Mouse (Mus musculus) liver, adult 2 months (tissue): Measurements from ENCODE around the gene Jun. TPM values are rescaled to one million over a fixed set of nuclear protein-coding genes. Genes with fewer than 3 reads are reported as not detected.

ENCODE experiments used
- DNase-seq: peaks from one replicate; pipeline ENCODE4 v3.0.0-alpha.2; 2011; ENCODE audit warnings: low read depth, low spot score; ENCODE audit errors: extremely low read depth
- H3K27ac ChIP-seq: fragments of 200-500 bp; replicated peaks from 2 replicates; pipeline ENCODE4 v1.5.1; 2012; ENCODE audit warnings: low read depth, mild to moderate bottlenecking, control low read depth, inconsistent platforms, low read length; ENCODE audit not compliant: insufficient read depth
- H3K27me3 ChIP-seq: fragments of 200-500 bp; 2 replicates; pipeline ENCODE4 v1.6.1; 2012; ENCODE audit warnings: mild to moderate bottlenecking, moderate library complexity, low read length, inconsistent platforms; ENCODE audit not compliant: control insufficient read depth, insufficient read depth
- H3K36me3 ChIP-seq: fragments of 200-500 bp; 2 replicates; pipeline ENCODE4 v1.6.1; 2012; ENCODE audit warnings: low read length, inconsistent platforms; ENCODE audit not compliant: control insufficient read depth, insufficient read depth
- H3K4me1 ChIP-seq: fragments of 200-500 bp; 2 replicates; pipeline ENCODE4 v1.6.1; 2011; ENCODE audit warnings: low read length; ENCODE audit not compliant: control insufficient read depth, insufficient read depth
- H3K4me3 ChIP-seq: fragments of 200-500 bp; 2 replicates; pipeline ENCODE4 v1.5.1; 2011; ENCODE audit warnings: low read depth, mild to moderate bottlenecking, control low read depth, low read length, moderate library complexity; ENCODE audit not compliant: insufficient read depth
- H3K79me2 ChIP-seq: fragments of 200-500 bp; 2 replicates; pipeline ENCODE4 v1.6.1; 2012; ENCODE audit warnings: inconsistent platforms, mild to moderate bottlenecking, low read length, moderate library complexity; ENCODE audit not compliant: control insufficient read depth, insufficient read depth
- H3K9ac ChIP-seq: fragments of 200-500 bp; 2 replicates; pipeline ENCODE4 v1.6.1; 2012; ENCODE audit warnings: low read depth, mild to moderate bottlenecking, control low read depth, inconsistent platforms, low read length
- CTCF ChIP-seq: fragments of 200-500 bp; IDR thresholded peaks from 2 replicates; pipeline ENCODE4 v1.5.1; 2011; ENCODE audit warnings: low read depth, low read length, control low read depth
- POLR2A ChIP-seq: fragments of 200-500 bp; IDR thresholded peaks from 2 replicates; pipeline ENCODE4 v1.6.1; 2011; ENCODE audit warnings: low read length, control low read depth; ENCODE audit not compliant: insufficient read depth; ENCODE audit errors: extremely low read depth
- WGBS: fragments of 180-500 bp; shearing (Covaris S2); methylation state at CpG from one replicate; pipeline ENCODE4 v1.1.7; 2018; 5-methylcytosine and 5-hydroxymethylcytosine counted together
- polyA plus RNA-seq: library from polyadenylated mRNA; depleted of rRNA; stranded (reverse); fragments of >200 nt; gene quantifications from 2 replicates; pipeline ENCODE4 v1.2.3, GENCODE M21; 2012
- total RNA-seq: library from RNA; depleted of rRNA; stranded (reverse); fragments of >200 nt; gene quantifications from 2 replicates; pipeline ENCODE4 v1.2.3, GENCODE M21; 2014

Gene Jun
- total and polyA plus RNA-seq, 2 experiments, result 3.7 to 5.7 TPM

GRCm38 (mm10) chr4:95073214-95073750 is 21.3 kb upstream of the Jun start:
- no peaks in the 10 kb centered on the region for H3K4me1 ChIP-seq
- 91% methylated on average over 10 of the region's 10 CpGs for WGBS
- no peak overlapping the region for H3K4me3 ChIP-seq
- TF ChIP-seq CTCF (no peak), POLR2A (no peak)
- no peak overlapping the region for H3K9ac ChIP-seq
- no peaks in the 10 kb centered on the region for H3K79me2 ChIP-seq
- H3K27ac ChIP-seq, result no peak overlapping the region
- no peaks in the 10 kb centered on the region for H3K36me3 ChIP-seq
- DNase-seq, result no peak
- no peaks in the 10 kb centered on the region for H3K27me3 ChIP-seq

- Histone ChIP-seq H3K4me1 (no peaks in the 10 kb centered on the region), H3K9ac (no peak overlapping the region), H3K27ac (no peak overlapping the region), H3K36me3 (no peaks in the 10 kb centered on the region), H3K4me3 (no peak overlapping the region), H3K79me2 (no peaks in the 10 kb centered on the region), H3K27me3 (no peaks in the 10 kb centered on the region)
- WGBS, result 77% methylated on average over 5 of the region's 5 CpGs
- DNase-seq, result no peak
- no peak for TF ChIP-seq POLR2A
- TF ChIP-seq CTCF, result no peak
Measured at GRCm38 (mm10) chr4:95070407-95070806, 18.4 kb upstream of the Jun start.

- Histone ChIP-seq H3K79me2 (no peaks in the 10 kb centered on the region), H3K4me1 (no peaks in the 10 kb centered on the region), H3K27ac (no peak overlapping the region), H3K36me3 (no peaks in the 10 kb centered on the region), H3K9ac (no peak overlapping the region), H3K27me3 (no peaks in the 10 kb centered on the region), H3K4me3 (no peak overlapping the region)
- TF ChIP-seq POLR2A (no peak), CTCF (no peak)
- DNase-seq, result no peak
- 87% methylated on average over 8 of the region's 8 CpGs for WGBS
Measured at GRCm38 (mm10) chr4:95068045-95068948, 16.3 kb upstream of the Jun start.

GRCm38 (mm10) chr4:95063609-95064210 is 11.7 kb upstream of the Jun start:
- TF ChIP-seq CTCF (no peak), POLR2A (no peak)
- Histone ChIP-seq H3K4me3 (no peak overlapping the region), H3K4me1 (no peaks in the 10 kb centered on the region), H3K79me2 (no peaks in the 10 kb centered on the region), H3K27ac (no peak overlapping the region), H3K9ac (no peak overlapping the region), H3K27me3 (no peaks in the 10 kb centered on the region), H3K36me3 (no peaks in the 10 kb centered on the region)
- 94% methylated on average over 2 of the region's 2 CpGs for WGBS
- no peak for DNase-seq

- DNase-seq, result no peak
- Histone ChIP-seq H3K4me3 (no peak overlapping the region), H3K27me3 (no peaks in the 10 kb centered on the region), H3K9ac (no peak overlapping the region), H3K4me1 (no peaks in the 10 kb centered on the region), H3K79me2 (no peaks in the 10 kb centered on the region), H3K36me3 (no peaks in the 10 kb centered on the region), H3K27ac (no peak overlapping the region)
- WGBS, result 37% methylated on average over 9 of the region's 9 CpGs
- TF ChIP-seq POLR2A, result no peak
- TF ChIP-seq CTCF, result no peak
Measured at GRCm38 (mm10) chr4:95062873-95063272, 10.9 kb upstream of the Jun start.

- no peaks in the 10 kb centered on the region for H3K36me3 ChIP-seq
- H3K4me1 ChIP-seq, result no peaks in the 10 kb centered on the region
- no peak for DNase-seq
- no peaks in the 10 kb centered on the region for H3K79me2 ChIP-seq
- no peak overlapping the region for H3K9ac ChIP-seq
- no peak overlapping the region for H3K4me3 ChIP-seq
- 80% methylated on average over 4 of the region's 4 CpGs for WGBS
- no peaks in the 10 kb centered on the region for H3K27me3 ChIP-seq
- TF ChIP-seq CTCF (no peak), POLR2A (no peak)
- no peak overlapping the region for H3K27ac ChIP-seq
Measured at GRCm38 (mm10) chr4:95057264-95057663, 5.2 kb upstream of the Jun start.
